Mouse (Mus musculus) MN1 (cell line): ENCODE results near the gene Zzz3.

Experiments used
- DNase-seq: peaks from one replicate; pipeline ENCODE4 v3.0.0-alpha.2; 2016; ENCODE audit warnings: low spot score

The Zzz3 gene

GRCm38 (mm10) chr3:152467312-152467711 lies 72.0 kb downstream of the Zzz3 start:
- DNase-seq, result no peak

- DNase-seq, result no peak
Observed at GRCm38 (mm10) chr3:152468032-152468431, 72.8 kb downstream of the Zzz3 start.

- no peak for DNase-seq
Observed at GRCm38 (mm10) chr3:152468569-152469041, 73.3 kb downstream of the Zzz3 start.

- peak; percentile 58 for DNase-seq
Observed at GRCm38 (mm10) chr3:152469423-152470200, 74.3 kb downstream of the Zzz3 start.

GRCm38 (mm10) chr3:152470347-152470746 lies 75.1 kb downstream of the Zzz3 start:
- peak; percentile 63 for DNase-seq

- DNase-seq, result no peak
Observed at GRCm38 (mm10) chr3:152472676-152473075, 77.4 kb downstream of the Zzz3 start.

GRCm38 (mm10) chr3:152474582-152475277 lies 79.5 kb downstream of the Zzz3 start:
- DNase-seq, result peak; percentile 78

GRCm38 (mm10) chr3:152475278-152475669 lies 80.0 kb downstream of the Zzz3 start:
- no peak for DNase-seq

GRCm38 (mm10) chr3:152475894-152476293 lies 80.6 kb downstream of the Zzz3 start:
- DNase-seq, result no peak

- peak; percentile 66 for DNase-seq
Observed at GRCm38 (mm10) chr3:152477796-152478527, 82.7 kb downstream of the Zzz3 start.

GRCm38 (mm10) chr3:152478599-152479435 lies 83.5 kb downstream of the Zzz3 start:
- DNase-seq, result peak; percentile 63

GRCm38 (mm10) chr3:152480336-152480735 lies 85.1 kb downstream of the Zzz3 start:
- no peak for DNase-seq

GRCm38 (mm10) chr3:152482182-152482581 lies 86.9 kb downstream of the Zzz3 start:
- DNase-seq, result no peak

GRCm38 (mm10) chr3:152483800-152484199 lies 88.5 kb downstream of the Zzz3 start:
- no peak for DNase-seq

- DNase-seq, result no peak
Observed at GRCm38 (mm10) chr3:152484206-152484605, 88.9 kb downstream of the Zzz3 start.

GRCm38 (mm10) chr3:152488964-152489363 lies 93.7 kb downstream of the Zzz3 start:
- DNase-seq, result no peak

GRCm38 (mm10) chr3:152490423-152490822 lies 95.2 kb downstream of the Zzz3 start:
- no peak for DNase-seq

GRCm38 (mm10) chr3:152492241-152492640 lies 97.0 kb downstream of the Zzz3 start:
- DNase-seq, result no peak

GRCm38 (mm10) chr3:152493813-152494212 lies 98.5 kb downstream of the Zzz3 start:
- DNase-seq, result peak; percentile 67

- peak; percentile 85 for DNase-seq
Observed at GRCm38 (mm10) chr3:152494667-152495360, 99.5 kb downstream of the Zzz3 start.

- no peak for DNase-seq
Observed at GRCm38 (mm10) chr3:152495415-152495898, 100.2 kb downstream of the Zzz3 start.
